Mouse (Mus musculus): ENCODE results near the gene Kansl1.

Kansl1 gene

DNA sequence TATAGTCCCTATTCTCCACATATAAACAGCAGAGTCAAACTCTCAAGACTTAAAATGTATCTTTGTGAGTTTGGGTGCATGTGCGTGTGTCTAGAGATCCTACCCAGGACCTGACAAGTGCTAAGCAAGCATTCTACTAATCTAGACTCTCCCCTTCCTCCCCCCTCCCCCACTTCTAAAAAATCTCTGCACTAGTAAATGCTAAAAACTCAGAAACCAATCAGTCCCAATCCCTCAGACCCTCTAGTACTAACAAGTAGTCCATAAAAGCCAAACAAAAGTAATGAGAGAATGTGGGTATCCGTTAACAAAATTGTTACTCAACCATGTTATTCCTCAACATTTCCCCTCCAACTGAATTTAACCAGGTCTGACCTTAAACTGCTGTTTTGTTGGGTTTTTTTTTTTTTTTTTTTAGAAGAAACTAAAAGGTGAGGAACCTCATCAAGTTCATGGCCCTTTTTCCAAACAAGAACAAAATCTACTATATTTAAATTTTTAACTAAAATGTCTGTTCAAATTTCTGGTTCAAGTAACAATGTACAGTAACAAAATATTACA lies 32.2 kb downstream of the Kansl1 start:
- no peak for DNase-seq

- no peak for DNase-seq
Measured at GRCm38 (mm10) chr11:104435753-104436152, 32.9 kb downstream of the Kansl1 start.

- DNase-seq: no peak
Measured at GRCm38 (mm10) chr11:104435141-104435540, 33.5 kb downstream of the Kansl1 start.

DNA sequence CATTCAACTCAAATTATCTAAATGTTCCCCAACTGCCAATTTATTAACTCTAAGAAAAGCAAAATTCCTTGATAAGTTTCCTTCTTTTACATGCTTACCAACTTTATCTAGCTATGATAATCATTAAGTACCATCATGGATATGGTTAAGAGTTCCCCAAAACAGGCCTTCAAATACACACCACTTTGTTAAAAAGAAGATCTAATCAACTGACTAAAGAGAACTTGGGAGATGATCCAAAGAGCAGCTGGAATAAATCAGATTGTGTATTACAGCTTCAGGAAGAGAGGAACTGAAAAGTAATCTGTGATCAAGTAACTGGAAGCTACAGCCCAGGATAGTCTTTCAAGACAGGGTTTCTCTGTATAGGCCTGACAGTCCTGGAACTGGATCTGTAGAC lies 36.4 kb downstream of the Kansl1 start:
- DNase-seq: no peak

- DNase-seq: no peak
Measured at GRCm38 (mm10) chr11:104431807-104432206, 36.9 kb downstream of the Kansl1 start.

DNA sequence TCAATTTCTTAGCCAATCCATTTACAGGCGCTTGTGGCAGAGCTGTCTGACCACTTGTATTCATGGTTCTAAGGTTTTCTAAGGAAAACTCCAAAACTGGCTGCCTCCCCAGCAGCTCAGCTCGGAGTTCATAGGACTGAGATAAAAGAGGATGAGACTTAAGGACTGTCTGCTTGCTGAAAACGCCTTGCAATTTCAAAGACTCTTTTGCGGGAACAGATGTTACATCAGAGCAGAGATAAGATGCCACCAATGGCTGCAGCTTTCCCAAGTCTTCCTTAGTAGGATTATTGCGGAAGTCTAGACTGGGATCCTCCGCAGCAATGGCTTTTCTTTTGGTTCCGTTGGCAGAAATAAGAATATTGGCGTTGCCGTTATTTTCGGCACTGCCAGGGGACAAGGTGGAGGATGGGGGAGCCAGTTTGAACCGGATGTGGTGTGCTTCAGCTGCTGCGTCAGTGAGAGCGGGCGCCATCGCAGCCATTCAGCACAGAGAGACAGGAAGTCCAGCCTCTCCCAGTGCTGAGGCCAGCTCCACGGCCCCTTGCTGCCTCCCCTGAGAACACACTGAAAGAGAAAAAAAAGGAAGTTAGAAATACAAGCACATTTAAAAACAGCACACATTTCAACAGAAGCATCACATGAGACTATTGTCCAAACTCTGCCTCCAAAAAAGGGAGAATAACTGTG lies 43.8 kb downstream of the Kansl1 start:
- DNase-seq: peak; percentile 85

DNA sequence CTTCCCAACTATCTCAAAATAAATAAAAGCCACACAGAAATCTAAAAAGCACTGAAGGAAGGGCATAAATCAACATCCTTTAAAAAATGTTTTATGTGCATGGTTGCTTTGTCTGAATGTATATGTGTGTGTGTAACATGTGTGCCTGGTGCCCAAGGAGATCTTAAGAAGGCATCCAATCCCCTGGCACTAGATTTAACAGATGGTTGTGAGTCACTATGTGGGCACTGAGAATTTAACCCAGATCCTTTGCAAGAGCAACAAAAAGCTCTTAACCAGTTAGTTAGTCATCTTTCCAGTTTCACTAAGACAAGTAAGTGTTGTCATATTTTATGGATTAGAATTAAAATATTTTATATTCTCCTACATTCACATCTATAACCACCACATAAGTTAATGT lies 56.4 kb downstream of the Kansl1 start:
- DNase-seq: no peak

GRCm38 (mm10) chr11:104407391-104407790 lies 61.3 kb downstream of the Kansl1 start:
- no peak for DNase-seq

DNA sequence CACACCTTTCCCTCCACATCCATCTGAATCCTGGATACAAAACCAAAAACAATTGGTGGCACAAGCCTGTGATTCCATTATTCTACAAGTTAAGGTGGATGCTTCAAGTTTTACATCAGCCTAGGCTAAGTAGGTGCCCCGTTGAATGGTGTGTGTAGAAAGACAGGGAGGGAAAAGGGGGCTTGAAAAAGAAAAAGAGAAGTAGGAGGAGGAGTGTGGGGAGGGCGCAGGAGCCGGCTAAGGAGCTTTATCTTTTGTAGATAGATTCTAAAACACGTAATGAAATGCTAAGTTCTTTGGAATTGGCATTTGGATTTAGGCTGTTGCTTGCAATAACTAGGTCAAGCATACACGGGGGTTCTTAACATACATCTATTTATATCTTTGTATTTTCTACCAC lies 67.7 kb downstream of the Kansl1 start:
- DNase-seq: no peak

- no peak for DNase-seq
Measured at GRCm38 (mm10) chr11:104399459-104400216, 69.0 kb downstream of the Kansl1 start.

- no peak for DNase-seq
Measured at GRCm38 (mm10) chr11:104395648-104396047, 73.0 kb downstream of the Kansl1 start.

GRCm38 (mm10) chr11:104393196-104393595 lies 75.5 kb downstream of the Kansl1 start:
- DNase-seq: no peak

DNA sequence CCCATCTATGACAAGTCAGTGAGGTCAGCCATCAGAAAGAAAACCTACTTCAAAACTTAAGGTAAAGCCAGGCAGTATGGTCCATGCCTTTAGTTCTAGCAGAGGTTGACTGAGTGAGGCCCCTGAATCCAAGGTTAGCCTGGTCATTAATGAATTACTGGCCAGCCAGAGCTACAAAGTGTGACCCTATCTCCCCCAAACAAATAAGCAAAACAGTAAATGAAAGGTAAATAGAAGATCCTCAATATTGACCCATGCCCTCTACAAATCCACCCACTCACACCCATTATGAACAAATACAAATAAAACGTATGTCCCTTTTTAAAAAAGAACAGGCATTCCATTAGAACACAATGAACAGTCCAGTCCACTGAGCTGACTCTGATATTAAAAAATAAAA lies 76.5 kb downstream of the Kansl1 start:
- DNase-seq: no peak

- no peak for DNase-seq
Measured at GRCm38 (mm10) chr11:104387284-104387683, 81.4 kb downstream of the Kansl1 start.

DNA sequence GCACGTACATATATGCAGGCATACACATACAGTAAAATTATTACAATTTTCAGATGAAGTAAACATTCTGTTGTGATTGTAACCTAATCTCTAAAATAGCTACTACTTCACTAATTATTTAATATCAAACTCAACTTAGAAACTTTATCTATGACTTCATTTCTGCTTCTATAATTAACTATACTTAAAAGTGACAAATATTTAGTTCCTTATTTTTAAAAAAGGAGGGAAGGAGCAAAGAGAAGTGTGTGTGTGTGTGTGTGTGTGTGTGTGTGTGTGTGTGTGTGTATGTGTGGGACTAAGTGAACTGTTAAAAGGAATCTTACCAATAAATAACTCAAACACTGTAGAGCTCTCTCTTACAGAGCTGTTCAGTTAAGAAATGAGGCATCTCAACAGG lies 82.1 kb downstream of the Kansl1 start:
- DNase-seq: no peak

- DNase-seq: no peak
Measured at GRCm38 (mm10) chr11:104383167-104383810, 85.4 kb downstream of the Kansl1 start.

- no peak for DNase-seq
Measured at GRCm38 (mm10) chr11:104381887-104382286, 86.8 kb downstream of the Kansl1 start.

GRCm38 (mm10) chr11:104379635-104380034 lies 89.0 kb downstream of the Kansl1 start:
- DNase-seq: peak; percentile 13

GRCm38 (mm10) chr11:104376291-104376690 lies 92.4 kb downstream of the Kansl1 start:
- DNase-seq: no peak

GRCm38 (mm10) chr11:104367486-104368190 lies 101.0 kb downstream of the Kansl1 start:
- no peak for DNase-seq

- no peak for DNase-seq
Measured at GRCm38 (mm10) chr11:104363823-104364600, 104.6 kb downstream of the Kansl1 start.

- no peak for DNase-seq
Measured at GRCm38 (mm10) chr11:104362704-104363103, 106.0 kb downstream of the Kansl1 start.

Data from thymus, postnatal 25 days (tissue).